Mouse (Mus musculus) small intestine, adult 2 months (tissue): Measurements from ENCODE around the gene Rln1.

ENCODE experiments used
- CTCF ChIP-seq: fragments of 200-500 bp; IDR thresholded peaks from 2 replicates; pipeline ENCODE4 v1.5.1; 2012; ENCODE audit warnings: low read depth, mild to moderate bottlenecking, control low read depth, inconsistent platforms, low read length, moderate library complexity, mixed read lengths; ENCODE audit not compliant: insufficient replicate concordance, insufficient read length; ENCODE audit errors: extremely low read depth
- POLR2A ChIP-seq: fragments of 200-500 bp; IDR thresholded peaks from 2 replicates; pipeline ENCODE4 v1.6.1; 2012; ENCODE audit warnings: low read depth, mild to moderate bottlenecking, control low read depth, inconsistent platforms, low read length, moderate library complexity

DNA sequence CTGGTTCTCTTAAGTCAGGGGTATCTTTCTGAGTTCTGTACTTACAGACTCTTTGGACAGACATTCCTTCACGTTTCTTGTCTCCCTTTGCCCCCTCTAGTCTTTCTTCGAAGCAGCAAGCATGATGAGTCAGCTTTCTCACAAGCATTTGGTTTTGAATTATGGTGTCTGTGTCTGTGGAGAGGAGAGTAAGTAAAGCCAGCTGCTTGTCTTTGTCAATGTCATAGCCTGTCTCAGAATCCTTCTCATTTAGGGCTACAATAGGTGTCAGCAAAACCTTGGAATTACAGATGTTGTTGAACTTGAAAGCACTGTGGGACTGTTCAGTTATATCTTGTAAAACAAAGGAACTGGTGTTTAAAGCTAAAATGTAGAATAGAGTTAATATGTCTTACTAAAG lies 39.7 kb downstream of the Rln1 start:
- TF ChIP-seq CTCF (no peak), POLR2A (no peak)
